Mouse (Mus musculus) hindbrain, embryonic 16.5 days (tissue): Measurements from ENCODE around the gene Gm11077. TPM values are rescaled to one million over a fixed set of nuclear protein-coding genes. Genes with fewer than 3 reads are reported as not detected.

Experiments used
- polyA plus RNA-seq: library from polyadenylated mRNA; unstranded; fragments of >200 nt; fragmentation: Nextera tagmentation; extraction: Ambion mirVana; gene quantifications from 2 replicates; pipeline ENCODE4 v1.2.1, GENCODE M21; 2015

The Gm11077 gene
- polyA plus RNA-seq, 1 experiment from 2014 or later = not detected

Other genes with a start within 250 kb of the Gm11077 start
- 6.2 and 7.7 TPM in 2 replicates for gene Aebp2, start 106.6 kb upstream of the Gm11077 start, polyA plus RNA-seq